ENCODE assay signal across 15 mouse cellular contexts in genomic region chr1:191349486-191350037, GRCm38 (mm10). TPM values are rescaled to one million over a fixed set of nuclear protein-coding genes. Genes with fewer than 3 reads are reported as not detected.
DNase-seq lines count a peak whose midpoint lies in the region; ATAC-seq and TF ChIP-seq lines count a peak whose summit lies in the region.
"Had no signal": no experiment of that assay in that cellular context is flagged by ENCODE, and none has a peak within 500 bp of the region (broad histone marks: within the 10 kb centered on the region; RNA-seq: fewer than 3 reads in every experiment).

No protein-coding gene starts in this region.

- H3K4me2 ChIP-seq in embryonic facial prominence, embryonic 13.5 days = no peak overlapping the region
- no peak overlapping the region for H3K4me2 ChIP-seq in heart, embryonic 16.5 days (ENCODE audit: low read depth, low read length)
- no peak overlapping the region for H3K4me2 ChIP-seq in lung, postnatal 0 days (replicated peaks; ENCODE audit: low read depth, low read length)
- H3K4me2 ChIP-seq: forebrain, embryonic 12.5 days; hindbrain, embryonic 12.5 days; liver, embryonic 13.5 days had no signal

- no peaks in the 10 kb centered on the region for H3K9me3 ChIP-seq in embryonic facial prominence, embryonic 13.5 days
- H3K9me3 ChIP-seq in embryonic facial prominence, embryonic 10.5 days = no peaks in the 10 kb centered on the region
- no peaks in the 10 kb centered on the region for H3K9me3 ChIP-seq in heart, embryonic 16.5 days (replicated peaks; ENCODE audit: control insufficient read depth, low read length)
- no peaks in the 10 kb centered on the region for H3K9me3 ChIP-seq in lung, postnatal 0 days (ENCODE audit: low read length)
- H3K9me3 ChIP-seq: forebrain, embryonic 12.5 days; hindbrain, embryonic 12.5 days; liver, embryonic 13.5 days had no signal

- DNase-seq in embryonic facial prominence, embryonic 10.5 days (ENCODE audit: low spot score) = no peak
- no peak for DNase-seq in heart, postnatal 4 days
- DNase-seq in lung, postnatal 0 days (ENCODE audit: low spot score) = peak; percentile 41
- no peak for DNase-seq in lung, adult 18-20 months
- DNase-seq in frontal cortex, postnatal 36 days (ENCODE audit: low spot score in 2 of 2) = no peak
- no peak for DNase-seq in right cerebral cortex, adult 18-20 months
- DNase-seq: adrenal gland, postnatal 36 days; kidney, postnatal 10 days; liver, embryonic 13.5 days; right cerebral cortex, postnatal 25 days had no signal

- no peak for TF ChIP-seq CTCF in lung, postnatal 0 days (IDR thresholded peaks at IDR 0.05)

- no peak overlapping the region for H3K4me3 ChIP-seq in embryonic facial prominence, embryonic 13.5 days
- no peak overlapping the region for H3K4me3 ChIP-seq in embryonic facial prominence, embryonic 10.5 days
- H3K4me3 ChIP-seq in heart, embryonic 16.5 days (ENCODE audit: low read length) = no peak overlapping the region
- H3K4me3 ChIP-seq in lung, postnatal 0 days (ENCODE audit: low read depth, low read length) = no peak overlapping the region
- H3K4me3 ChIP-seq: forebrain, embryonic 12.5 days; hindbrain, embryonic 12.5 days; liver, embryonic 13.5 days had no signal

- peaks cover 29% of the 10 kb centered on the region for H3K4me1 ChIP-seq in embryonic facial prominence, embryonic 13.5 days
- H3K4me1 ChIP-seq in embryonic facial prominence, embryonic 10.5 days = peaks cover 20% of the 10 kb centered on the region
- H3K4me1 ChIP-seq in heart, embryonic 16.5 days (ENCODE audit: control insufficient read depth, insufficient read depth, low read length) = peaks cover 18% of the 10 kb centered on the region
- H3K4me1 ChIP-seq in lung, postnatal 0 days (ENCODE audit: insufficient read depth, low read depth, low read length) = no peaks in the 10 kb centered on the region
- H3K4me1 ChIP-seq: forebrain, embryonic 12.5 days had no signal

- H3K36me3 ChIP-seq in embryonic facial prominence, embryonic 13.5 days = peaks cover 57% of the 10 kb centered on the region
- peaks cover 96% of the 10 kb centered on the region for H3K36me3 ChIP-seq in embryonic facial prominence, embryonic 10.5 days (replicated peaks)
- H3K36me3 ChIP-seq in heart, embryonic 16.5 days (ENCODE audit: control insufficient read depth, insufficient read depth) = peaks cover 25% of the 10 kb centered on the region
- peaks cover 23% of the 10 kb centered on the region for H3K36me3 ChIP-seq in lung, postnatal 0 days (ENCODE audit: insufficient read depth, low read length)

- no peak for TF ChIP-seq EP300 in lung, postnatal 0 days (IDR thresholded peaks at IDR 0.05)

- ATAC-seq in embryonic facial prominence, embryonic 13.5 days (ENCODE audit: insufficient number of reproducible peaks, insufficient read depth, low FRiP score, low TSS enrichment, low read depth) = no peak
- 0 out of 2 replicates have a peak, but pooled peaks have one; percentile 35 for ATAC-seq in heart, embryonic 16.5 days (replicated peaks; ENCODE audit: extremely low read depth, insufficient read depth, low FRiP score)
- peak; percentile 43 for ATAC-seq in lung, postnatal 0 days
- ATAC-seq: Patski had no signal

- no peaks in the 10 kb centered on the region for H3K27me3 ChIP-seq in embryonic facial prominence, embryonic 13.5 days
- H3K27me3 ChIP-seq in embryonic facial prominence, embryonic 10.5 days (replicated peaks; ENCODE audit: low read depth, poor library complexity, severe bottlenecking) = no peaks in the 10 kb centered on the region
- no peaks in the 10 kb centered on the region for H3K27me3 ChIP-seq in heart, embryonic 16.5 days (ENCODE audit: control insufficient read depth, insufficient read depth, low read length)
- H3K27me3 ChIP-seq in lung, postnatal 0 days (replicated peaks; ENCODE audit: insufficient read depth, low read length) = no peaks in the 10 kb centered on the region
- H3K27me3 ChIP-seq: forebrain, embryonic 12.5 days; hindbrain, embryonic 12.5 days; liver, embryonic 13.5 days; Patski had no signal

- H3K27ac ChIP-seq in embryonic facial prominence, embryonic 13.5 days = 0 out of 2 replicates have a peak overlapping the region, but pooled peaks have one; percentile 4
- H3K27ac ChIP-seq in embryonic facial prominence, embryonic 10.5 days (replicated peaks) = no peak overlapping the region
- peak overlapping the region; percentile 58 for H3K27ac ChIP-seq in heart, embryonic 16.5 days (ENCODE audit: low read length)
- H3K27ac ChIP-seq in lung, postnatal 0 days (ENCODE audit: low read length) = peak overlapping the region; percentile 72
- H3K27ac ChIP-seq: forebrain, embryonic 12.5 days; hindbrain, embryonic 12.5 days; liver, embryonic 13.5 days had no signal

- 0 out of 2 replicates have a peak overlapping the region, but pooled peaks have one; percentile 21 for H3K9ac ChIP-seq in embryonic facial prominence, embryonic 13.5 days
- no peak overlapping the region for H3K9ac ChIP-seq in heart, embryonic 16.5 days (ENCODE audit: low read length)
- no peak overlapping the region for H3K9ac ChIP-seq in lung, postnatal 0 days (replicated peaks; ENCODE audit: low read depth)
- H3K9ac ChIP-seq: forebrain, embryonic 12.5 days; hindbrain, embryonic 12.5 days; liver, embryonic 13.5 days had no signal

- 57% methylated on average over 23 of the region's 23 CpGs for WGBS in embryonic facial prominence, embryonic 13.5 days
- WGBS in embryonic facial prominence, embryonic 10.5 days = 78% methylated on average over 23 of the region's 23 CpGs
- WGBS in heart, embryonic 16.5 days = 52% methylated on average over 23 of the region's 23 CpGs
- 56% methylated on average over 23 of the region's 23 CpGs for WGBS in lung, postnatal 0 days

RNA-seq across cellular contexts. Expression of gene Tmem206, which starts 23.9 kb away (rescaled TPM):
- 17.8 and 18.3 TPM in 2 replicates for polyA plus RNA-seq in embryonic facial prominence, embryonic 13.5 days (2015; fragmentation: Nextera tagmentation; extraction: Ambion mirVana)
- 25.4 and 26.0 TPM in 2 replicates for polyA plus RNA-seq in embryonic facial prominence, embryonic 10.5 days (2016; fragmentation: Nextera tagmentation; extraction: Ambion mirVana)
- 16.5 and 19.4 TPM in 2 replicates for polyA plus RNA-seq in heart, embryonic 16.5 days (2015; fragmentation: Nextera tagmentation; extraction: Ambion mirVana)
- 1 to 10 TPM; 5.6 to 6.6 TPM for total RNA-seq in heart, postnatal 4 days (2021)
- 13.1 and 14.7 TPM in 2 replicates for polyA plus RNA-seq in lung, postnatal 0 days (2015; fragmentation: Nextera tagmentation; extraction: Ambion mirVana)

RNA-seq across cellular contexts. Expression of gene Nenf, which starts 31.6 kb away (rescaled TPM):
- polyA plus RNA-seq in embryonic facial prominence, embryonic 13.5 days (2015; fragmentation: Nextera tagmentation; extraction: Ambion mirVana) = 88.3 and 94.7 TPM in 2 replicates
- polyA plus RNA-seq in embryonic facial prominence, embryonic 10.5 days (2016; fragmentation: Nextera tagmentation; extraction: Ambion mirVana) = 42.8 and 48.6 TPM in 2 replicates
- 112 and 114 TPM in 2 replicates for polyA plus RNA-seq in heart, embryonic 16.5 days (2015; fragmentation: Nextera tagmentation; extraction: Ambion mirVana)
- total RNA-seq in heart, postnatal 4 days (2021) = 100 to 1,000 TPM in 1 of 2 experiments, 10 to 100 TPM in 1; 97.3 to 103 TPM
- polyA plus RNA-seq in lung, postnatal 0 days (2015; fragmentation: Nextera tagmentation; extraction: Ambion mirVana) = 149 and 177 TPM in 2 replicates

RNA-seq across cellular contexts. Expression of gene Ppp2r5a, which starts 53.5 kb away (rescaled TPM):
- 14.4 and 18.6 TPM in 2 replicates for polyA plus RNA-seq in embryonic facial prominence, embryonic 13.5 days (2015; fragmentation: Nextera tagmentation; extraction: Ambion mirVana)
- polyA plus RNA-seq in embryonic facial prominence, embryonic 10.5 days (2016; fragmentation: Nextera tagmentation; extraction: Ambion mirVana) = 10.5 and 12.1 TPM in 2 replicates
- polyA plus RNA-seq in heart, embryonic 16.5 days (2015; fragmentation: Nextera tagmentation; extraction: Ambion mirVana) = 22.8 and 27.2 TPM in 2 replicates
- 10 to 100 TPM; 90.7 to 95.0 TPM for total RNA-seq in heart, postnatal 4 days (2021)
- polyA plus RNA-seq in lung, postnatal 0 days (2015; fragmentation: Nextera tagmentation; extraction: Ambion mirVana) = 51.5 and 56.0 TPM in 2 replicates
